Mouse (Mus musculus): ENCODE measurements at regions not wholly inside any gene's neighbourhood (a gene's known extent, or its start where the extent isn't known, plus 50 kb on each side); places are given as distances from the start of the nearest gene placed in this dataset.

- H3K4me1 ChIP-seq (ENCODE audit: control insufficient read depth, insufficient read depth, low read depth, low read length), result no peaks in the 10 kb centered on the region
- no peak overlapping the region for H3K9ac ChIP-seq (ENCODE audit: low read depth, low read length)
- ATAC-seq, result no peak
- H3K36me3 ChIP-seq (ENCODE audit: control insufficient read depth, insufficient read depth, low read length), result no peaks in the 10 kb centered on the region
- H3K4me3 ChIP-seq (ENCODE audit: low read length), result no peak overlapping the region
- no peaks in the 10 kb centered on the region for H3K27me3 ChIP-seq (replicated peaks; ENCODE audit: control insufficient read depth, insufficient read depth, low read length)
- no peaks in the 10 kb centered on the region for H3K9me3 ChIP-seq (ENCODE audit: control insufficient read depth, low read length)
- H3K27ac ChIP-seq (ENCODE audit: low read depth, low read length), result no peak overlapping the region
- no peak overlapping the region for H3K4me2 ChIP-seq (ENCODE audit: low read length)
- WGBS, result 57% methylated on average over 8 of the region's 8 CpGs
These were observed 55.7 kb upstream of the Vstm2b start for GRCm38 (mm10) chr7:40842344-40842992.

- ATAC-seq, result no peak
These were observed 51.6 kb upstream of the Vstm2b start for GRCm38 (mm10) chr7:40846512-40846911.

More at GRCm38 (mm10) chr7:40846512-40846911, 51.6 kb upstream of the Vstm2b start:
- Histone ChIP-seq H3K4me1 (ENCODE audit: control insufficient read depth, insufficient read depth, low read depth, low read length) (no peaks in the 10 kb centered on the region), H3K27me3 (replicated peaks; ENCODE audit: control insufficient read depth, insufficient read depth, low read length) (no peaks in the 10 kb centered on the region), H3K9ac (ENCODE audit: low read depth, low read length) (no peak overlapping the region), H3K27ac (ENCODE audit: low read depth, low read length) (no peak overlapping the region), H3K36me3 (ENCODE audit: control insufficient read depth, insufficient read depth, low read length) (no peaks in the 10 kb centered on the region), H3K4me3 (ENCODE audit: low read length) (no peak overlapping the region), H3K4me2 (ENCODE audit: low read length) (no peak overlapping the region), H3K9me3 (ENCODE audit: control insufficient read depth, low read length) (no peaks in the 10 kb centered on the region)
- WGBS, result 82% methylated on average over 6 of the region's 6 CpGs

Data from hindbrain, embryonic 16.5 days (tissue).